Mouse (Mus musculus) stomach, postnatal 0 days (tissue): Measurements from ENCODE around the gene Rin2. TPM values are rescaled to one million over a fixed set of nuclear protein-coding genes. Genes with fewer than 3 reads are reported as not detected.

ENCODE experiments used
- ATAC-seq: fragments of 200-750 bp; cut with Nextera tagmentation; 2 replicates; pipeline ENCODE4 v1.8.0; 2017; ENCODE audit not compliant: low FRiP score, low TSS enrichment
- DNase-seq: peaks from one replicate; pipeline ENCODE4 v3.0.0-alpha.2; 2016; ENCODE audit warnings: low spot score
- H3K27ac ChIP-seq: fragments of 300-500 bp; sonication (generic); replicated peaks from 2 replicates; pipeline ENCODE4 v1.5.1; 2014; ENCODE audit warnings: mild to moderate bottlenecking, control low read depth
- H3K27me3 ChIP-seq: fragments of 300-500 bp; sonication (generic); 2 replicates; pipeline ENCODE4 v1.6.1; 2014; ENCODE audit warnings: low read length; ENCODE audit not compliant: control insufficient read depth, insufficient read depth
- H3K36me3 ChIP-seq: fragments of 300-500 bp; sonication (generic); 2 replicates; pipeline ENCODE4 v1.6.1; 2014; ENCODE audit warnings: low read length, mixed read lengths; ENCODE audit not compliant: control insufficient read depth, insufficient read depth
- H3K4me1 ChIP-seq: fragments of 300-500 bp; sonication (generic); replicated peaks from 2 replicates; pipeline ENCODE4 v1.6.1; 2014; ENCODE audit warnings: antibody characterized with exemption; ENCODE audit not compliant: control insufficient read depth, insufficient read depth
- H3K4me2 ChIP-seq: fragments of 300-500 bp; sonication (generic); replicated peaks from 2 replicates; pipeline ENCODE4 v1.6.1; 2014; ENCODE audit warnings: low read depth, mild to moderate bottlenecking, control low read depth, moderate library complexity
- H3K4me3 ChIP-seq: fragments of 300-500 bp; sonication (generic); 2 replicates; pipeline ENCODE4 v1.5.1; 2014; ENCODE audit warnings: low read depth, low read length, control low read depth
- H3K9ac ChIP-seq: fragments of 300-500 bp; sonication (generic); 2 replicates; pipeline ENCODE4 v1.6.1; 2014; ENCODE audit warnings: mild to moderate bottlenecking, low read length, control low read depth, mixed read lengths
- H3K9me3 ChIP-seq: fragments of 300-500 bp; sonication (generic); 2 replicates; pipeline ENCODE4 v1.6.1; 2016; ENCODE audit warnings: low read length; ENCODE audit not compliant: control insufficient read depth
- CTCF ChIP-seq: IDR thresholded peaks from 2 replicates; pipeline ENCODE4 v1.5.1; 2016; ENCODE audit warnings: antibody characterized with exemption, low read depth, mild to moderate bottlenecking, moderate library complexity
- EP300 ChIP-seq: optimal IDR thresholded peaks from 2 replicates; pipeline ENCODE3; 2016; ENCODE audit warnings: antibody characterized with exemption
- WGBS: fragments of 180-500 bp; shearing (Covaris S2); extraction: QIAGEN DNeasy Blood & Tissue Kit; methylation state at CpG from one replicate; pipeline ENCODE4 v1.1.7; 2014; 5-methylcytosine and 5-hydroxymethylcytosine counted together
- polyA plus RNA-seq: library from polyadenylated mRNA; unstranded; fragments of >200 nt; fragmentation: Nextera tagmentation; extraction: Ambion mirVana; gene quantifications from 2 replicates; pipeline ENCODE4 v1.2.1, GENCODE M21; 2015

The Rin2 gene
- polyA plus RNA-seq, 1 experiment from 2014 or later: 22.2 TPM

DNA sequence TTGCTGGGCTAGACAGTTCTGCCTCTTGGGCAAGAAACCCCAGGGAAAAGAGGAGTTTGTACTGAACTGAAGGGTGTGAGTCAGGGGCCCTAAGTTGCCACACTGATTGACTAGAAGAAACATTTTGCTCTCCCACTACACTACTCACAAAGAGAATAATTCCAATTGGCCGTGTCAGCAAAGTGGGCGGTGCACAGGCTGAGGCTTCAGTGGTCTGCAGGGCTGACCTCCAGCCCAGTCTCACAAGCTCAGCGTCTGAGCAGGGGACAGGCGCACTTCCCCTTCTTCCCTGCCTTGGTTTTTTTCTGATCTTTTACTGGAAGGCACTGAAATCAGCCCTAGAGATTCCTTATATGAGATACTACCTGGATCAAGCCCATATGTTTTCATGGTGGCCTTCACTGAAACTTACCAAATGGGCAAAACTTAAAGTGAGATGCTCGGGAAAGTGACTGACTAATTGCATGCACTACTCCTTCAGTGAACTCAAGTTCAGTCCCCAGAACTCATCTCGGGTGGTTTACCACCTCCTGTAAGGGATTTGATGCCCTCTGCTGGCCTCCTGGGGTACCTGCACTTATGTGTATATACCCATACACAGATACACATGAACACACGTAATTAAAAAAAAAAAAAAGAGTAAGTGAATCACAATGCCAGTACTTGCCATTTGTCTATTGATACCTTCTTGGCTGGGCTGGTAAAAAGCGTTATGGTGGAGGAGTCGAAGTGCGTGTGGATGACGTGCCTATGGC lies 191.9 kb downstream of the Rin2 start:
- no peaks in the 10 kb centered on the region for H3K27me3 ChIP-seq
- WGBS: 96% methylated on average over 11 of the region's 11 CpGs
- ATAC-seq (no peak), DNase-seq (no peak)
- TF ChIP-seq EP300 (no peak), CTCF (peak; percentile 42)
- H3K9ac ChIP-seq: no peak overlapping the region
- H3K27ac ChIP-seq: no peak overlapping the region
- no peak overlapping the region for H3K4me2 ChIP-seq
- peaks cover 6% of the 10 kb centered on the region for H3K36me3 ChIP-seq
- H3K4me3 ChIP-seq: no peak overlapping the region
- no peaks in the 10 kb centered on the region for H3K9me3 ChIP-seq
- H3K4me1 ChIP-seq: 0 out of 2 replicates have a peak, but pooled peaks cover 3% of the 10 kb centered on the region

GRCm38 (mm10) chr2:145871308-145871707 lies 196.3 kb downstream of the Rin2 start:
- H3K9ac ChIP-seq: no peak overlapping the region
- H3K4me2 ChIP-seq: no peak overlapping the region
- H3K36me3 ChIP-seq: peaks cover 7% of the 10 kb centered on the region
- DNase-seq: no peak
- WGBS: 64% methylated on average over 4 of the region's 4 CpGs
- no peak for TF ChIP-seq EP300
- TF ChIP-seq CTCF: no peak
- no peak for ATAC-seq
- H3K27me3 ChIP-seq: no peaks in the 10 kb centered on the region
- no peak overlapping the region for H3K4me3 ChIP-seq
- H3K27ac ChIP-seq: peak overlapping the region; percentile 73; the same call in 1 of the 2 replicates
- H3K9me3 ChIP-seq: no peaks in the 10 kb centered on the region
- no peaks in the 10 kb centered on the region for H3K4me1 ChIP-seq

- ATAC-seq (peak; percentile 94), DNase-seq (peak; percentile 62)
- 60% methylated on average over 1 of the region's 1 CpGs for WGBS
- Histone ChIP-seq H3K27me3 (no peaks in the 10 kb centered on the region), H3K4me1 (no peaks in the 10 kb centered on the region), H3K27ac (peak overlapping the region; percentile 73; the same call in 1 of the 2 replicates), H3K4me2 (no peak overlapping the region), H3K9ac (no peak overlapping the region), H3K36me3 (peaks cover 11% of the 10 kb centered on the region), H3K4me3 (no peak overlapping the region), H3K9me3 (no peaks in the 10 kb centered on the region)
- TF ChIP-seq CTCF: no peak
- no peak for TF ChIP-seq EP300
Observed at GRCm38 (mm10) chr2:145872099-145872498, 197.1 kb downstream of the Rin2 start.

DNA sequence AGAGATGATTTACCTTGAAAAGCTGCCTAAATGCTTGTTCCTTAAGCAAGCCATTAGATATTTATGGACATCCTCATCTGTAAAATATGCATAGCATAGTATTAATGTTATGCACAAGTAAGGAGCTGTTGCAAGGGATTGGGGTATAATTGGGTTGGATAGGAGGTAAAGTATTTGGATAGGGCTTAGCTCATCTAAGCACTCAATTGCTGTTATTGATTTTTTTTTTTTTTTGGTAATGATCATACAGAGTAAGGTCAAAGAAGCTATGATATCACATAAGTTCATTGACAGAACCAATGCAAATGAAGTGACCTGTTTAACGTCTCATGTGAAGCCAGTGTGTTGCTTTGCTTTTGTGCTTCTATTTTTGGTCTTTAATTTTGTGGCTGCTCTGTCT lies 198.9 kb downstream of the Rin2 start:
- ATAC-seq (no peak), DNase-seq (no peak)
- Histone ChIP-seq H3K27me3 (no peaks in the 10 kb centered on the region), H3K4me3 (no peak overlapping the region), H3K9ac (no peak overlapping the region), H3K4me1 (no peaks in the 10 kb centered on the region), H3K4me2 (no peak overlapping the region), H3K9me3 (no peaks in the 10 kb centered on the region), H3K27ac (no peak overlapping the region), H3K36me3 (peaks cover 13% of the 10 kb centered on the region)
- TF ChIP-seq EP300: no peak
- no peak for TF ChIP-seq CTCF
- WGBS: 33% methylated on average over 1 of the region's 1 CpGs

DNA sequence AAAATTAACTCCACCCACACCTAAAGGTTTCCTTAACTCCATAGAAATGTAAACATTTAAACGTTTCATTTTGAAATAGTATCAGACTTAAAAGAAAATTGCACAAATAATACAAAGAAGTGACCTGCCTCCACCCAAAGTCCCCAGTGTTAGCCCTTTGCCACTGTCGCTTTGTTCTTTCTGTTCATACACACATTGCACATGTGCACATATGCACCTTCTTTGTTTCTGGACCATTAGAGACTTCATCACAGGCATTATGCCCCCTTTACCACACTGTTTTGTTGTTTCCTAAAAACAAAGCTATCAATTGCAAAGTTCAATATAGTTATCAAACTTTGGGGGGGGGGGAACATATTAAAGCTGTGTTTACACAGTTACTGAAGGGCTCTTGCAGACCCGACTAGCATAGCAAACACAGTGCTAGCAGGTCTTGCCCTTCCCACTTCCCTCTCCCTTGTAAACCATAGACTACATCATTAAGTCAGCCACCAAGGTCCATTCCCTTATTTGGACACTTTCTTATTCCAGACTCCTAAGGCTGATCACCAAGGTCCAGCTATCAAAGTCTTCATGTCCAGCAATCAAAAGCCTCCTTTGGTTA lies 200.0 kb downstream of the Rin2 start:
- no peak overlapping the region for H3K27ac ChIP-seq
- H3K36me3 ChIP-seq: peaks cover 19% of the 10 kb centered on the region
- no peak overlapping the region for H3K9ac ChIP-seq
- H3K4me3 ChIP-seq: no peak overlapping the region
- 23% methylated on average over 3 of the region's 3 CpGs for WGBS
- H3K4me2 ChIP-seq: no peak overlapping the region
- DNase-seq (no peak), ATAC-seq (peak; percentile 33; the same call in 1 of the 2 replicates)
- H3K4me1 ChIP-seq: no peaks in the 10 kb centered on the region
- TF ChIP-seq CTCF (no peak), EP300 (no peak)
- H3K9me3 ChIP-seq: no peaks in the 10 kb centered on the region
- H3K27me3 ChIP-seq: no peaks in the 10 kb centered on the region

DNA sequence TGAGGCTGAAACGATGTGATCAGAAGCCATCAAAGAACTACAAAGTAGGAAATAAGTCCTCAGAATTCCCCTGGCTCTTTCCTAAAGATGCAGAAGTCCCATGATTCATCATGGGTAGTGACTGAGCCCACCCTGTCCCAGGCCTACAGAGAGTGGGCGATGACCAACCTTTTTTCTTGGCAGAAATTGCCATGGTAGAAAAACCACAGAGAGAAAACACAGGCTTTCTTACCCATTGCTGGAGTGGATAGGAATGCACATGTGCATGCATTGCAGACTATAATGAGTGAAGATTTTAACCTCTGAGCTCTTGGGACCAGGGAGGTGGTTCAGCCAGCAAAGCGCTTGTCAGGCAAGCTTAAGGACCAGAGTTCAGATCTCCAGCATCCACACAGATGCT lies 202.2 kb downstream of the Rin2 start:
- H3K27me3 ChIP-seq: no peaks in the 10 kb centered on the region
- H3K4me1 ChIP-seq: no peaks in the 10 kb centered on the region
- no peak for DNase-seq
- no peak for ATAC-seq
- H3K4me2 ChIP-seq: no peak overlapping the region
- H3K27ac ChIP-seq: no peak overlapping the region
- H3K9ac ChIP-seq: no peak overlapping the region
- 90% methylated on average over 3 of the region's 3 CpGs for WGBS
- H3K36me3 ChIP-seq: peaks cover 23% of the 10 kb centered on the region
- H3K4me3 ChIP-seq: no peak overlapping the region
- no peaks in the 10 kb centered on the region for H3K9me3 ChIP-seq
- no peak for TF ChIP-seq CTCF
- TF ChIP-seq EP300: no peak
